Mouse (Mus musculus) layer of hippocampus, adult 2 months (tissue): ENCODE measurements around the gene Fgfr1op2. TPM values are rescaled to one million over a fixed set of nuclear protein-coding genes. Genes with fewer than 3 reads are reported as not detected.
"Not testable (repeated sequence)": the region's sequence is repeated elsewhere in the genome, so short reads cannot be mapped to it uniquely, and the experiment has no call there.

Source experiments
- DNase-seq, 2 experiments: peaks; one replicate each; pipeline ENCODE4 v3.0.0; 2022; ENCODE audit warnings: low spot score in 2 of 2
- H3K27ac ChIP-seq: fragments of 200-600 bp; 2 replicates; pipeline ENCODE4 v1.8.1; 2022
- H3K4me3 ChIP-seq: fragments of 200-600 bp; 2 replicates; pipeline ENCODE4 v1.8.1; 2022; ENCODE audit warnings: mild to moderate bottlenecking
- CTCF ChIP-seq: fragments of 200-600 bp; conservative IDR thresholded peaks from 2 replicates; pipeline ENCODE4 v1.8.1; 2022; ENCODE audit warnings: antibody characterized with exemption, mild to moderate bottlenecking, moderate library complexity
- long read RNA-seq, 2 experiments: library from polyadenylated mRNA; stranded (forward); transcript quantifications; one replicate each; pipeline ENCODE4 v2.0.0; 2021; ENCODE audit warnings: borderline mapping rate in 2 of 2
- total RNA-seq, 2 experiments: library from RNA; stranded (reverse); gene quantifications; 2 replicates each; pipeline ENCODE4 v1.2.3; 2021

Fgfr1op2 gene
- total RNA-seq, result 100 to 1,000 TPM; 103 to 109 TPM
- long read RNA-seq, experiment 1, transcript Fgfr1op2-203 (6 exons, 2,766 nt), result major isoform, 102 of 137 reads
- long read RNA-seq, experiment 1, transcript Fgfr1op2-204 (7 exons, 2,880 nt), result minor isoform, 17 of 137 reads
- long read RNA-seq, experiment 1, partial matches to known transcripts, result 3 of 137 reads
- long read RNA-seq, experiment 1, other reads (novel, unspliced or antisense), result 13 of 137 reads
- long read RNA-seq, experiment 2, transcript Fgfr1op2-203 (6 exons, 2,766 nt), result major isoform, 179 of 224 reads
- long read RNA-seq, experiment 2, transcript Fgfr1op2-204 (7 exons, 2,880 nt), result minor isoform, 21 of 224 reads
- long read RNA-seq, experiment 2, partial matches to known transcripts, result 1 of 224 reads
- long read RNA-seq, experiment 2, other reads (novel, unspliced or antisense), result 18 of 224 reads

- no peak for DNase-seq
- no peak for TF ChIP-seq CTCF
- peak within 1 kb of the TSS; percentile 99 for H3K4me3 ChIP-seq
- peak within 1 kb of the TSS; percentile 99 for H3K27ac ChIP-seq
These were observed at the start of gene Fgfr1op2 for GRCm38 (mm10) chr6:146576903-146577302. Gene Fgfr1op2, plus strand, starts transcription at chr6:146577203.

DNA sequence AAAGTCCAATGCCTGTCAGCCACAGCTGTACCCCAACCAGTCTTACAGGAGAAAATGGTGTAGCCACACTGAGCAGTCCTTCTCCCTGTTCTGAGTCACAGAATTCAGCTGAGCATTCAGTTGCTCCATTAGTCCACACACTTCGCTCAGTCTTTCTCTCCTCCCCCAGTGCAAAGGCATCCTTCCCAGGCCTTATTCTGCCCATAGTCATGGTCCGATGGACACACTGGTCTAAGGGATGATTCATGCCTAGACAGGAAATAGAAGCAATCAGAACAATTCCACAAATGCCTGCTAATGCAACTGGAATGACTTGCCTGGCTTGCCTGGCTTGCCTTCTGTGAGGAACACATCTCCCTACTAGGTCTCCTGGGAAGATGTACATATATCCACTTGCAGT, 49.5 kb upstream of the Fgfr1op2 start:
- DNase-seq, result no peak
- TF ChIP-seq CTCF, result no peak
- no peak overlapping the region for H3K27ac ChIP-seq
- no peak overlapping the region for H3K4me3 ChIP-seq

- no peak overlapping the region for H3K4me3 ChIP-seq
- no peak for DNase-seq
- H3K27ac ChIP-seq, result no peak overlapping the region
- no peak for TF ChIP-seq CTCF
These were observed 46.6 kb upstream of the Fgfr1op2 start for GRCm38 (mm10) chr6:146530363-146530762.

- no peak for TF ChIP-seq CTCF
- no peak for DNase-seq
- Histone ChIP-seq H3K4me3 (no peak overlapping the region), H3K27ac (no peak overlapping the region)
These were observed 46.2 kb upstream of the Fgfr1op2 start for GRCm38 (mm10) chr6:146530769-146531168.

DNA sequence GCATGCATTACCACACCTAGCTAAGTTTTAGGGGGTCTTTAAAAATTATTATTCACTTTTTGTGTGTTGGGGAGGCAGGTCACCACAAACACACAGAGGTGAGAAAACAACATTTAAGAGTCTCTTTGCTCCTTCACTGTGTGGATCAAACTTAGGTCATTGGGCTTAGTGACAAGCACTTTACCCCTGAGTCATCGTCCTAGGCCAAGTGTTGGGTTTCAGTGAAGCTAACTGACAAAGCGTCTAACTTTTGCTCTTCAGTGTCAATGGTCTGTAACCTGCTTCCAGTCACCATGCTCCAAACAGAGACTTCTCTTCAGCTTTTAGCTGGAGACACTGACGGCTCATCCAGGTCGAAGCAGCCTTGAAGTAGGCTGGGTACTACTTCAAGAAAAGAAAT, 43.9 kb upstream of the Fgfr1op2 start:
- Histone ChIP-seq H3K27ac (no peak overlapping the region), H3K4me3 (no peak overlapping the region)
- TF ChIP-seq CTCF, result no peak
- DNase-seq, result no peak

DNA sequence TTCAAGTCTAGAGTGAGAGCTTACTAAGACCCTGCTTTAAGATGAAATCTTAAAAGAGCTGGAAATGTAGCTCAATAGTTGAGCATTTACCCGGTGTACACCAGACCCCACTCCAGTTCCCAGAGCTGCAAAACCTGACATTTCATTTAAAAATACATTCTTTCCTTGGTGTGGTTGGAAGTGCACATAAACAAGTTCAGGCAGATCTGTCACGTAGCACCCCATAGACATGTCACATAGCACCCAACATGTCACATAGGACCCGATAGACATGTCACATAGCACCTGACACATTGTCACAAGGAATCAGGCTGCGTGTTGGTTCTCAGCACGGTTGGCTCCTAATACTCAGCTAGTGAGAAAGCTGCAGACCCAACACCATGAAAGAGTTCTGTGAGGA, 41.5 kb upstream of the Fgfr1op2 start:
- DNase-seq, result no peak
- Histone ChIP-seq H3K4me3 (no peak overlapping the region), H3K27ac (no peak overlapping the region)
- TF ChIP-seq CTCF, result no peak

DNA sequence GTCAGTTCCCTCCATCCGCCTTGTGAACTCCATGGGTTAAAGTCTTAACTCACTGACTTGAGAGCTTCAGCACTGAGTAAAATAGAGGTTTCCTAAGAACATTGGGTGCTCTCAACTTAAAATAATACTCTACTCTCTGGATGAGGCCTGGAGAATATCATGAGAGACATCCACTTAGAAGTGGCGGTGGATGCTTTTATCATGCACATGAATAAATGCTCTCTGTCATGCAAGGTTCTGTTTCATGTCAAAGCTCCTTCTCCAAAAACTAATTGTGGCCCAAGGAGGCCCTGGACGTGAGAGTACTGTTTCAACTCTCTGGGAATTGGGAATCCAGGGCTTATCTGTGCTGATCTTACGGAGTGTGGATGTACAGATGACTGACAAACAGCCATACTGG, 39.9 kb upstream of the Fgfr1op2 start:
- no peak overlapping the region for H3K4me3 ChIP-seq
- H3K27ac ChIP-seq, result no peak overlapping the region
- no peak for TF ChIP-seq CTCF
- DNase-seq, result no peak

DNA sequence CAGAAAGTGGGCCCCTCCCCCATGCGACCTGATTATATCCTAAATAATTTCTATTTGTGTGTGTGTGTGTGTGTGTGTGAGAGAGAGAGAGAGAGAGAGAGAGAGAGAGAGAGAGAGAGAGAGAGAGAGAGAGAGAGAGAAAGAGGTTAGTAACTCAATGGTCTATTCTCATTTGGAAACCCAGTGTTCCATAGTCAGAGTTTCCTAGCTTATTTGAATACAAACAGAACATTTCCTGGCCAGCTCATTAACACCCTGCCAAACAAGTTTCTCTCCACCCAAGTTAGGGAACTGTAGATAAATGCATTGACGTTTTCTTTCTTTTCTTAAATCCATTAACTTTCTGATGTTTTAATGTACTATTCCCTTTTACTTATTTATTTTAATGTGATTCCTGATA, 38.9 kb upstream of the Fgfr1op2 start:
- no peak for TF ChIP-seq CTCF
- no peak for DNase-seq
- Histone ChIP-seq H3K4me3 (no peak overlapping the region), H3K27ac (no peak overlapping the region)

- H3K4me3 ChIP-seq, result no peak overlapping the region
- no peak for DNase-seq
- H3K27ac ChIP-seq, result no peak overlapping the region
- no peak for TF ChIP-seq CTCF
These were observed 38.3 kb upstream of the Fgfr1op2 start for GRCm38 (mm10) chr6:146538661-146539060.

GRCm38 (mm10) chr6:146540386-146540785, 36.6 kb upstream of the Fgfr1op2 start:
- no peak for DNase-seq
- TF ChIP-seq CTCF, result no peak
- H3K4me3 ChIP-seq, result no peak overlapping the region
- H3K27ac ChIP-seq, result no peak overlapping the region

GRCm38 (mm10) chr6:146544622-146545021, 32.4 kb upstream of the Fgfr1op2 start:
- DNase-seq, result no peak
- peak; percentile 48 for TF ChIP-seq CTCF
- H3K4me3 ChIP-seq, result no peak overlapping the region
- H3K27ac ChIP-seq, result no peak overlapping the region

- Histone ChIP-seq H3K27ac (no peak overlapping the region), H3K4me3 (no peak overlapping the region)
- no peak for TF ChIP-seq CTCF
- no peak for DNase-seq
These were observed 31.6 kb upstream of the Fgfr1op2 start for GRCm38 (mm10) chr6:146545289-146545865.

- no peak overlapping the region for H3K4me3 ChIP-seq
- no peak overlapping the region for H3K27ac ChIP-seq
- no peak for DNase-seq
- TF ChIP-seq CTCF, result no peak
These were observed 26.6 kb upstream of the Fgfr1op2 start for GRCm38 (mm10) chr6:146550421-146550820.

GRCm38 (mm10) chr6:146551326-146551725, 25.7 kb upstream of the Fgfr1op2 start:
- TF ChIP-seq CTCF, result no peak

GRCm38 (mm10) chr6:146562461-146562860, 14.5 kb upstream of the Fgfr1op2 start:
- H3K4me3 ChIP-seq, DNase-seq, H3K27ac ChIP-seq: not testable (repeated sequence)

More at GRCm38 (mm10) chr6:146551326-146551725, 25.7 kb upstream of the Fgfr1op2 start:
- H3K4me3 ChIP-seq, result no peak overlapping the region
- no peak for DNase-seq
- H3K27ac ChIP-seq, result no peak overlapping the region
